Mouse (Mus musculus): ENCODE measurements around the gene Akt2.

GRCm38 (mm10) chr7:27586861-27587260, 4.5 kb upstream of the Akt2 start:
- TF ChIP-seq CTCF (IDR thresholded peaks at IDR 0.05; ENCODE audit: low read depth, low read length) = no peak
- no peak for TF ChIP-seq POLR2A (IDR thresholded peaks at IDR 0.05; ENCODE audit: borderline replicate concordance, low read depth, low read length)

Data from bone marrow macrophage, adult 2 months (primary cell).